Mouse (Mus musculus) heart, embryonic 15.5 days (tissue): ENCODE measurements around the gene Tgtp1. TPM values are rescaled to one million over a fixed set of nuclear protein-coding genes. Genes with fewer than 3 reads are reported as not detected.
"Not testable (repeated sequence)": the region's sequence is repeated elsewhere in the genome, so short reads cannot be mapped to it uniquely, and the experiment has no call there.

Source experiments
- ATAC-seq: fragments of 200-750 bp; cut with Nextera tagmentation; replicated peaks from 2 replicates; pipeline ENCODE4 v1.8.0; 2017; ENCODE audit warnings: low read depth, moderate TSS enrichment; ENCODE audit not compliant: insufficient number of reproducible peaks, insufficient read depth, low FRiP score
- H3K27ac ChIP-seq: fragments of 300-500 bp; sonication (generic); 2 replicates; pipeline ENCODE4 v1.5.1; 2015; ENCODE audit warnings: mild to moderate bottlenecking, inconsistent platforms
- H3K27me3 ChIP-seq: fragments of 300-500 bp; sonication (generic); 2 replicates; pipeline ENCODE4 v1.6.1; 2015; ENCODE audit warnings: inconsistent platforms
- H3K36me3 ChIP-seq: fragments of 300-500 bp; sonication (generic); 2 replicates; pipeline ENCODE4 v1.6.1; 2015; ENCODE audit warnings: mild to moderate bottlenecking, inconsistent platforms
- H3K4me1 ChIP-seq: fragments of 300-500 bp; sonication (generic); replicated peaks from 2 replicates; pipeline ENCODE4 v1.6.1; 2015; ENCODE audit warnings: inconsistent platforms
- H3K4me2 ChIP-seq: fragments of 300-500 bp; sonication (generic); 2 replicates; pipeline ENCODE4 v1.6.1; 2015; ENCODE audit warnings: inconsistent platforms, mild to moderate bottlenecking, moderate library complexity
- H3K4me3 ChIP-seq: fragments of 300-500 bp; sonication (generic); 2 replicates; pipeline ENCODE4 v1.5.1; 2015; ENCODE audit warnings: mild to moderate bottlenecking, inconsistent platforms
- H3K9ac ChIP-seq: fragments of 300-500 bp; sonication (generic); 2 replicates; pipeline ENCODE4 v1.6.1; 2015; ENCODE audit warnings: mild to moderate bottlenecking, inconsistent platforms
- H3K9me3 ChIP-seq: fragments of 300-500 bp; sonication (generic); replicated peaks from 2 replicates; pipeline ENCODE4 v1.6.1; 2016; ENCODE audit warnings: inconsistent platforms
- WGBS: fragments of 180-500 bp; shearing (Covaris S2); methylation state at CpG from one replicate; pipeline ENCODE4 v1.1.7; 2015; ENCODE audit warnings: mixed read lengths; 5-methylcytosine and 5-hydroxymethylcytosine counted together
- polyA plus RNA-seq: library from polyadenylated mRNA; unstranded; fragments of >200 nt; fragmentation: Nextera tagmentation; extraction: Ambion mirVana; gene quantifications from 2 replicates; pipeline ENCODE4 v1.2.1, GENCODE M21; 2015

The Tgtp1 gene
- 0.64 and 3.2 TPM in 2 replicates for polyA plus RNA-seq

- ATAC-seq, H3K27me3 ChIP-seq, H3K9ac ChIP-seq, H3K4me2 ChIP-seq, H3K4me1 ChIP-seq, H3K4me3 ChIP-seq, H3K36me3 ChIP-seq, H3K27ac ChIP-seq, H3K9me3 ChIP-seq: not testable (repeated sequence)
- 43% methylated on average over 2 of the region's 2 CpGs for WGBS
Measured at GRCm38 (mm10) chr11:48994018-48994417, at the start of gene Tgtp1. Tgtp1 (minus strand) TSS chr11:48994172.

DNA sequence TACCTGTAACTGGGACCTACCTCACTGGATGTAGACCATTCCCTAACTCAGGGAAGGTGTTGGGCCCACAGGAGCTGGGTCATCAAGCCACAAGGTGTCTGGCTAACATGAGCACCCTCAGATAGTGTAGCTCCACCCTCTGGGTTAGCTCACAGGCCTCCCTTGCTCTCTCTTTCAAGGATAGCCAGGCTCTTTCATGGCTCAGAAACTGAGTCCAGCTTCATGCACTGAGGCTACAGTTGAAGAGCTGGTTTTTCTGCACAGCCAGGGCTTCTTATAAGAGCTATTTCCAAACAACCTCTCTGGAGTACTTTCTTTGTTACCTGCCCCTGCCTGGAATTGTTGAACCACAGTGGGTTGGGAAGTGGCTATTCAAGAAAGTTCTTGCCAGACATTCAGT lies 18.1 kb upstream of the Tgtp1 start:
- H3K36me3 ChIP-seq, H3K9me3 ChIP-seq, H3K9ac ChIP-seq, ATAC-seq, H3K4me2 ChIP-seq, H3K27me3 ChIP-seq, H3K27ac ChIP-seq, H3K4me3 ChIP-seq, H3K4me1 ChIP-seq: not testable (repeated sequence)

GRCm38 (mm10) chr11:49006785-49007184 lies 12.8 kb upstream of the Tgtp1 start:
- not testable (repeated sequence) for H3K27me3 ChIP-seq, H3K4me2 ChIP-seq, ATAC-seq, H3K36me3 ChIP-seq, H3K9me3 ChIP-seq, H3K4me3 ChIP-seq, H3K27ac ChIP-seq, H3K4me1 ChIP-seq, H3K9ac ChIP-seq
- 31% methylated on average over 1 of the region's 1 CpGs for WGBS

GRCm38 (mm10) chr11:49006317-49006716 lies 12.3 kb upstream of the Tgtp1 start:
- H3K4me1 ChIP-seq, H3K9me3 ChIP-seq, H3K27me3 ChIP-seq, H3K27ac ChIP-seq, H3K9ac ChIP-seq, H3K36me3 ChIP-seq, H3K4me2 ChIP-seq, ATAC-seq, H3K4me3 ChIP-seq: not testable (repeated sequence)
- 42% methylated on average over 2 of the region's 2 CpGs for WGBS

- not testable (repeated sequence) for H3K4me1 ChIP-seq, H3K27me3 ChIP-seq, ATAC-seq, H3K9ac ChIP-seq, H3K27ac ChIP-seq, H3K36me3 ChIP-seq, H3K9me3 ChIP-seq, H3K4me2 ChIP-seq, H3K4me3 ChIP-seq
- WGBS: 52% methylated on average over 1 of the region's 1 CpGs
Measured at GRCm38 (mm10) chr11:49000411-49000810, 6.4 kb upstream of the Tgtp1 start.

GRCm38 (mm10) chr11:48993296-48993695 lies 676 bp downstream of the Tgtp1 start:
- H3K27me3 ChIP-seq, H3K4me2 ChIP-seq, H3K4me3 ChIP-seq, ATAC-seq, H3K9ac ChIP-seq, H3K4me1 ChIP-seq, H3K9me3 ChIP-seq, H3K27ac ChIP-seq, H3K36me3 ChIP-seq: not testable (repeated sequence)
- WGBS: 13% methylated on average over 10 of the region's 10 CpGs

DNA sequence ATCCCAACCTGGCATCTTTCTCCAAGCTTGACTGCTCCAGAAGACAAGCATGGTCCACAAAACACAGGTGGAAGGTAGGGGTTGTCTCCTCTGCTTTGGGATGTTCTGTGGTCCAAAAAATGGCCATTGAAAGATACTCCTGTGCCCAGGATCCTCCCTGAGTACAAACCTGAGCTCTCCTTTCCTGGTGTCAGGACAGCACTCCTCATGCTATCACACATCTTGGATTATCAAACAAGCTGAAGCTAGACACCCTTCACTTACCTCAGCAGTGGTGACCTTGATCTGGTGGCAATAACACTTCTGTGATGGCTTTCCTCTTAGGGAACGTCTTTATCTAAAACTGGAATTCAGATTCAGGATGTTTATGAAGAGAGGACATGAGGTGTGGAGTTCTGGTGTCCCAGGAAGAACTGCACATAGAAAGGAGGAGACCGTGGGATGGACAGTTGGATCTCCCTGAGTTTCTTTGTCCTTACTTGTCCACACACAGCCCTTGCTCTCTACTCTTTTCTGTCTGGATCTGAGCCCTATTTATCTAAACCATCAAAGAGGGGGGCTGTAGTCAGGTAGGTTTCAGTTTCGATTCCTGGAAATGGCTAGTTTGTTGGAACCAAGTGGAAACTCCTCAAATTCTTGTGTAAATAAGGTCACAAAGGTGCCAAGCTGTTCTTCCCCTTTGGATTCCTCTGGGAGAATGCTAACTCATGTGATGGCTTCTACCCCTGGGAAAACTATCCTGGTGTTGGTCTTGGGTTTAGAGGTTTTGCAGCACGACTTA lies 2.0 kb downstream of the Tgtp1 start, which contains the start of gene Gm12185:
Gene Gm12185, minus strand, starts transcription at position 487 of the 781 bp plus-strand sequence.
- not testable (repeated sequence) for H3K27ac ChIP-seq, H3K27me3 ChIP-seq, H3K4me2 ChIP-seq, H3K36me3 ChIP-seq, H3K9me3 ChIP-seq, H3K4me1 ChIP-seq, ATAC-seq, H3K9ac ChIP-seq, H3K4me3 ChIP-seq
- 51% methylated on average over 4 of the region's 4 CpGs for WGBS

- not testable (repeated sequence) for H3K27ac ChIP-seq, H3K4me2 ChIP-seq, H3K9ac ChIP-seq, H3K27me3 ChIP-seq, ATAC-seq, H3K4me3 ChIP-seq, H3K9me3 ChIP-seq, H3K4me1 ChIP-seq, H3K36me3 ChIP-seq
- 76% methylated on average over 2 of the region's 2 CpGs for WGBS
Measured at GRCm38 (mm10) chr11:48989981-48990380, 4.0 kb downstream of the Tgtp1 start.

GRCm38 (mm10) chr11:48988219-48988618 lies 5.8 kb downstream of the Tgtp1 start:
- not testable (repeated sequence) for H3K27ac ChIP-seq, H3K4me1 ChIP-seq, H3K4me3 ChIP-seq, H3K27me3 ChIP-seq, ATAC-seq, H3K36me3 ChIP-seq, H3K9ac ChIP-seq, H3K4me2 ChIP-seq, H3K9me3 ChIP-seq
- 68% methylated on average over 2 of the region's 3 CpGs for WGBS

DNA sequence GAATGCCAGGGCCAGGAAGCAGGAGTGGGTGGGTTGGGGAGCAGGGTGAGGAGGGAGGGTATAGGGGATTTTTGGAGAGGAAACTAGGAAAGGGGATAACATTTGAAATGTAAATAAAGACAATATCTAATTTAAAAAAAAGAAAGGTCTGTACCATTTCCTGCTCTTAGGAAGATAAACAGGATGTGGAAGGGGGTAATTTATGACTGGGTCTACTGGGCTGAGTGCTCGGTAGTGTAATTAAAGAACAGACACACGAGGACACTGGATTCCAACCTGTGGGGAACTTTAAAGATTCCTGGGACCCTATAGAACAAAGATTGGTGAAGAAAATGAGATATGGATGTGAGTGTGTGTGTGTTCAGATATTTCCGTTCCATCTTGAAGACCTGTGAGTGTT lies 11.1 kb downstream of the Tgtp1 start:
- H3K4me1 ChIP-seq, H3K36me3 ChIP-seq, ATAC-seq, H3K27me3 ChIP-seq, H3K4me3 ChIP-seq, H3K9ac ChIP-seq, H3K27ac ChIP-seq, H3K9me3 ChIP-seq, H3K4me2 ChIP-seq: not testable (repeated sequence)
- no CpG with 5 or more reads among the region's 3 CpGs for WGBS

DNA sequence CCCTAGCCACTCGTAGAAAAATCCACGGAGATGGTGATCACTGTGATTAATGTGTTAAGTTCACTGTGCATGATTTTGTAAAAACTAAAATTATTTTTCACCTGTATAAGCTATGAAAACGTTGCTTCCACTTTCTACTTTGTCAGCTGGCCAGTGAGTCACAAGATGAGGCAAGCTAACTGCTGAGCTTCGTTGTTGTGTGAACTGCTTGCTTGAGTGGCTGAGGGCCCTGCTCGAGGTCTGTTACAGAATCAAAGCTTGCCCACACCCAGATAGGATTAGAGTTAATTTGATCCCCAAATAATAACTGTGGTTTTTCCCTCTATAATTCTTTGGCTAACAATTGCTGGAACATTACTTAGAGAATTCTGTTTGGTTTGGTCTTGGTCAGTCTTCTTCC lies 13.9 kb downstream of the Tgtp1 start:
- no CpG with 5 or more reads among the region's 5 CpGs for WGBS
- H3K9me3 ChIP-seq, H3K4me2 ChIP-seq, ATAC-seq, H3K9ac ChIP-seq, H3K36me3 ChIP-seq, H3K4me1 ChIP-seq, H3K27me3 ChIP-seq, H3K27ac ChIP-seq, H3K4me3 ChIP-seq: not testable (repeated sequence)

- not testable (repeated sequence) for H3K27me3 ChIP-seq, H3K4me1 ChIP-seq, H3K4me3 ChIP-seq, H3K36me3 ChIP-seq, H3K9me3 ChIP-seq, ATAC-seq, H3K9ac ChIP-seq, H3K4me2 ChIP-seq, H3K27ac ChIP-seq
- WGBS: no CpG with 5 or more reads among the region's 3 CpGs
Measured at GRCm38 (mm10) chr11:48979251-48979650, 14.7 kb downstream of the Tgtp1 start, which contains the start of gene 9930111J21Rik1. 9930111J21Rik1 (minus strand) TSS chr11:48979398.
